ENCODE assay signal across 13 mouse cellular contexts in the genomic region with DNA sequence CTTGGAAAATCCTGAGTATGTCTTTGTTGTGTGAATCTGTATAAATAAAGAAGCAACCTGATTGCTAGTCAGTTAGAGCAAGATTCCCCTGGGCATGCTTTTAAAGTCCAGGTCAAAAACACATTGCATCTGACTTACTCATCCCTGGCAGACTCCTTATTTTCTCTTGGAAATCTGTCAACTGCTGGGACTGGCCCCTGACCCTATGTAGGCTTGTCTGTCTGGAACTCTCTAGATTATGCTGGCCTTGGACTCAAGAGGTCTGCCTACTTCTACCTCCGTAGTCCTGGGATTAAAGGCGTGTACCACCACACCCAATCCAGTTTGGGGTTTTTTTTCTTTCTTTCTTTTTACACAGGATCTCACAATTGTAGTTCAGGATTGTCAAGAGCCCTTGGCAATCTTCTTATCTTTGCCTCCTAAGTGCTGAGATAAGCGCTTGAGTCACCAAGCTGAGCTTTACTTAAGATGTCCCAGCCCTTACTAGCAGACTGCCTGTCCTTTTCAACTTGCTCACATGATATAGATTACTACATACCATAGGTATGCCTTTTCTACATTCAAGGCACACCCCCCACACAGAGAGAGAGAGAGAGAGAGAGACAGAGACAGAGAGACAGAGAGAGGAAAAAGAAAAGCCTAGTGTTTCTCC. TPM values are rescaled to one million over a fixed set of nuclear protein-coding genes. Genes with fewer than 3 reads are reported as not detected.
DNase-seq lines count a peak whose midpoint lies in the region; ATAC-seq and TF ChIP-seq lines count a peak whose summit lies in the region.
"Had no signal": no experiment of that assay in that cellular context is flagged by ENCODE, and none has a peak within 500 bp of the region (broad histone marks: within the 10 kb centered on the region; RNA-seq: fewer than 3 reads in every experiment).

No protein-coding gene starts in this region.

- no peaks in the 10 kb centered on the region for H3K36me3 ChIP-seq in kidney, adult 2 months (ENCODE audit: control insufficient read depth, insufficient read depth, low read length)
- H3K36me3 ChIP-seq in kidney, embryonic 14.5 days (ENCODE audit: control insufficient read depth, insufficient read depth, low read length) = no peaks in the 10 kb centered on the region
- no peaks in the 10 kb centered on the region for H3K36me3 ChIP-seq in intestine, embryonic 16.5 days (ENCODE audit: control insufficient read depth, insufficient read depth, low read length)
- H3K36me3 ChIP-seq: embryonic facial prominence, embryonic 12.5 days; forebrain, embryonic 12.5 days; limb, embryonic 12.5 days had no signal

- 69% methylated on average over 3 of the region's 3 CpGs for WGBS in kidney, adult 2 months
- WGBS in kidney, embryonic 14.5 days = 90% methylated on average over 3 of the region's 3 CpGs
- 43% methylated on average over 3 of the region's 3 CpGs for WGBS in intestine, embryonic 16.5 days

- no peaks in the 10 kb centered on the region for H3K9me3 ChIP-seq in kidney, embryonic 14.5 days (ENCODE audit: control insufficient read depth, low read length)
- no peaks in the 10 kb centered on the region for H3K9me3 ChIP-seq in intestine, embryonic 16.5 days (ENCODE audit: control insufficient read depth, low read length)
- H3K9me3 ChIP-seq: embryonic facial prominence, embryonic 12.5 days; forebrain, embryonic 12.5 days; limb, embryonic 12.5 days had no signal

- H3K27ac ChIP-seq in kidney, adult 2 months (ENCODE audit: insufficient read depth, low read depth, low read length) = no peak overlapping the region
- H3K27ac ChIP-seq in kidney, embryonic 14.5 days (ENCODE audit: low read depth, low read length) = no peak overlapping the region
- peak overlapping the region; percentile 48 for H3K27ac ChIP-seq in intestine, embryonic 16.5 days (ENCODE audit: low read length)
- H3K27ac ChIP-seq: embryonic facial prominence, embryonic 12.5 days; forebrain, embryonic 12.5 days; limb, embryonic 12.5 days had no signal

- no peak for TF ChIP-seq CTCF in kidney, adult 2 months (conservative IDR thresholded peaks at IDR 0.05; ENCODE audit: insufficient read depth, insufficient read length, low read depth, low read length)

- no peaks in the 10 kb centered on the region for H3K4me1 ChIP-seq in kidney, adult 2 months (ENCODE audit: control insufficient read depth, insufficient read depth, low read length)
- H3K4me1 ChIP-seq in kidney, embryonic 14.5 days (ENCODE audit: control insufficient read depth, insufficient read depth, low read length) = no peaks in the 10 kb centered on the region
- peaks cover 8% of the 10 kb centered on the region for H3K4me1 ChIP-seq in intestine, embryonic 16.5 days (ENCODE audit: control insufficient read depth, insufficient read depth, low read length)
- H3K4me1 ChIP-seq: embryonic facial prominence, embryonic 12.5 days; forebrain, embryonic 12.5 days; limb, embryonic 12.5 days had no signal

- ATAC-seq in kidney, embryonic 14.5 days (ENCODE audit: low FRiP score, low TSS enrichment) = no peak
- peak; percentile 97 for ATAC-seq in intestine, embryonic 16.5 days
- ATAC-seq: activated CD4-positive, CD25-positive, alpha-beta regulatory T cell, adult 4 months had no signal

- no peak overlapping the region for H3K4me2 ChIP-seq in kidney, embryonic 14.5 days (replicated peaks; ENCODE audit: low read depth, low read length)
- no peak overlapping the region for H3K4me2 ChIP-seq in intestine, embryonic 16.5 days (ENCODE audit: low read depth, low read length)
- H3K4me2 ChIP-seq: embryonic facial prominence, embryonic 12.5 days; forebrain, embryonic 12.5 days; limb, embryonic 12.5 days had no signal

- H3K9ac ChIP-seq in kidney, embryonic 14.5 days (ENCODE audit: low read depth, low read length) = no peak overlapping the region
- no peak overlapping the region for H3K9ac ChIP-seq in intestine, embryonic 16.5 days (ENCODE audit: low read depth, low read length)
- H3K9ac ChIP-seq: embryonic facial prominence, embryonic 12.5 days; forebrain, embryonic 12.5 days; limb, embryonic 12.5 days had no signal

- H3K4me3 ChIP-seq in kidney, adult 2 months (ENCODE audit: insufficient read depth, low read depth, low read length) = no peak overlapping the region
- H3K4me3 ChIP-seq in kidney, embryonic 14.5 days (ENCODE audit: low read length) = no peak overlapping the region
- H3K4me3 ChIP-seq in intestine, embryonic 16.5 days (ENCODE audit: low read length) = no peak overlapping the region
- H3K4me3 ChIP-seq: embryonic facial prominence, embryonic 12.5 days; forebrain, embryonic 12.5 days; limb, embryonic 12.5 days had no signal

- no peaks in the 10 kb centered on the region for H3K27me3 ChIP-seq in kidney, adult 2 months (replicated peaks; ENCODE audit: control insufficient read depth, insufficient read depth, low read length)
- H3K27me3 ChIP-seq in kidney, embryonic 14.5 days (ENCODE audit: control insufficient read depth, insufficient read depth, low read length) = no peaks in the 10 kb centered on the region
- H3K27me3 ChIP-seq in intestine, embryonic 16.5 days (replicated peaks; ENCODE audit: control insufficient read depth, insufficient read depth, low read length) = no peaks in the 10 kb centered on the region
- H3K27me3 ChIP-seq: embryonic facial prominence, embryonic 12.5 days; forebrain, embryonic 12.5 days had no signal

- TF ChIP-seq POLR2A in kidney, adult 2 months (IDR thresholded peaks at IDR 0.05; ENCODE audit: low read depth, low read length) = no peak

- peak; percentile 29 for DNase-seq in adrenal gland, adult 2 months
- DNase-seq in adrenal gland, adult 8-10 months = no peak
- peak; percentile 55 for DNase-seq in kidney, adult 2 months
- DNase-seq in skeletal muscle tissue, adult 2 months (ENCODE audit: low read depth, low spot score) = peak; percentile 44
- DNase-seq in B cell, adult 2 months = no peak
- no peak for DNase-seq in cerebellum, adult 8-10 months
- DNase-seq: cerebellum, adult 9-10 months had no signal

RNA-seq across cellular contexts. Expression of a gene that starts 8.1 kb away (rescaled TPM):
- 10 to 100 TPM; 54.6 to 78.9 TPM for total RNA-seq in adrenal gland, adult 2 months (2021)
- 12.3 and 13.1 TPM in 2 replicates for polyA plus RNA-seq in adrenal gland, adult 2 months (2012; rRNA removed)
- total RNA-seq in adrenal gland, adult 8-10 months (2022) = 100 to 1,000 TPM in 1 of 4 experiments, 10 to 100 TPM in 3; 78.4 to 101 (median 92.9) TPM
- polyA plus RNA-seq in kidney, adult 2 months (2012; rRNA removed) = 24.4 and 27.7 TPM in 2 replicates
- polyA plus RNA-seq in kidney, embryonic 14.5 days (2014; fragmentation: Nextera tagmentation; extraction: Ambion mirVana) = 42.5 and 43.5 TPM in 2 replicates
- polyA plus RNA-seq in intestine, embryonic 16.5 days (2015; fragmentation: Nextera tagmentation; extraction: Ambion mirVana) = 37.4 and 43.2 TPM in 2 replicates

Comparison
In these comparisons a context has a peak if more than half of its experiments do, and no peak if none do; other contexts are left out.
1. DNase-seq: peak in adrenal gland, adult 2 months (single experiment), kidney, adult 2 months (single experiment) and skeletal muscle tissue, adult 2 months (single experiment); none in adrenal gland, adult 8-10 months (single experiment), B cell, adult 2 months (0 of 2) and cerebellum, adult 8-10 months (single experiment).